Mouse (Mus musculus): ENCODE results near the gene Lrp1. TPM values are rescaled to one million over a fixed set of nuclear protein-coding genes. Genes with fewer than 3 reads are reported as not detected.

Lrp1 gene
- total RNA-seq, 2 experiments from 2014 or later, result 288 to 310 TPM

GRCm38 (mm10) chr10:127514764-127515163, 106.2 kb downstream of the Lrp1 start, which contains the start of gene Ndufa4l2:
Gene Ndufa4l2, plus strand, starts transcription at chr10:127514967.
- no peak within 1 kb of the TSS; the same call in 1 of the 2 replicates for H3K4me3 ChIP-seq
- no peak for DNase-seq (ENCODE audit: low spot score in 2 of 2)
- H3K27ac ChIP-seq, result no peak within 1 kb of the TSS

GRCm38 (mm10) chr10:127514111-127514698, 106.7 kb downstream of the Lrp1 start:
- Histone ChIP-seq H3K4me3 (no peak overlapping the region), H3K27ac (no peak overlapping the region)
- DNase-seq (ENCODE audit: low spot score in 2 of 2), result no peak
- TF ChIP-seq CTCF (conservative IDR thresholded peaks at IDR 0.05), result no peak

More at GRCm38 (mm10) chr10:127514764-127515163, 106.2 kb downstream of the Lrp1 start, which contains the start of gene Ndufa4l2:
- no peak for TF ChIP-seq CTCF (conservative IDR thresholded peaks at IDR 0.05)

- no peak for DNase-seq (ENCODE audit: low spot score in 2 of 2)
- Histone ChIP-seq H3K27ac (no peak overlapping the region), H3K4me3 (no peak overlapping the region; the same call in 1 of the 2 replicates)
- TF ChIP-seq CTCF (conservative IDR thresholded peaks at IDR 0.05), result no peak
Observed at GRCm38 (mm10) chr10:127513501-127514091, 107.4 kb downstream of the Lrp1 start.

- DNase-seq (ENCODE audit: low spot score in 2 of 2), result peak; percentile 94 to 98
- peak; percentile 100; the same call in 1 of the 2 replicates for TF ChIP-seq CTCF (conservative IDR thresholded peaks at IDR 0.05)
- Histone ChIP-seq H3K27ac (peak overlapping the region; percentile 99), H3K4me3 (peak overlapping the region; percentile 34; the same call in 1 of the 2 replicates)
Observed at GRCm38 (mm10) chr10:127512813-127513212, 108.1 kb downstream of the Lrp1 start.

GRCm38 (mm10) chr10:127512307-127512666, 108.7 kb downstream of the Lrp1 start:
- peak in 1 of 2 experiments; percentile 43 for DNase-seq (ENCODE audit: low spot score in 2 of 2)
- H3K27ac ChIP-seq, result peak overlapping the region; percentile 99
- TF ChIP-seq CTCF (conservative IDR thresholded peaks at IDR 0.05), result no peak
- H3K4me3 ChIP-seq, result peak overlapping the region; percentile 64

GRCm38 (mm10) chr10:127511634-127512306, 109.2 kb downstream of the Lrp1 start:
- Histone ChIP-seq H3K27ac (peak overlapping the region; percentile 99), H3K4me3 (peak overlapping the region; percentile 64)
- peak; percentile 46 for TF ChIP-seq CTCF (conservative IDR thresholded peaks at IDR 0.05)
- peak; percentile 80 to 87 for DNase-seq (ENCODE audit: low spot score in 2 of 2)

- no peak for TF ChIP-seq CTCF (conservative IDR thresholded peaks at IDR 0.05)
- no peak overlapping the region for H3K4me3 ChIP-seq
- peak overlapping the region; percentile 99 for H3K27ac ChIP-seq
- no peak for DNase-seq (ENCODE audit: low spot score in 2 of 2)
Observed at GRCm38 (mm10) chr10:127510895-127511617, 109.9 kb downstream of the Lrp1 start.

GRCm38 (mm10) chr10:127509837-127510701, 110.9 kb downstream of the Lrp1 start:
- peak in 1 of 2 experiments; percentile 37 for DNase-seq (ENCODE audit: low spot score in 2 of 2)
- H3K27ac ChIP-seq, result peak overlapping the region; percentile 99

GRCm38 (mm10) chr10:127509051-127509836, 111.7 kb downstream of the Lrp1 start:
- Histone ChIP-seq H3K27ac (peak overlapping the region; percentile 99), H3K4me3 (peak overlapping the region; percentile 53)
- DNase-seq (ENCODE audit: low spot score in 2 of 2), result peak; percentile 79 to 88
- peak; percentile 79 for TF ChIP-seq CTCF (conservative IDR thresholded peaks at IDR 0.05)

More at GRCm38 (mm10) chr10:127509837-127510701, 110.9 kb downstream of the Lrp1 start:
- H3K4me3 ChIP-seq, result peak overlapping the region; percentile 53
- TF ChIP-seq CTCF (conservative IDR thresholded peaks at IDR 0.05), result no peak

GRCm38 (mm10) chr10:127508239-127508638, 112.7 kb downstream of the Lrp1 start:
- Histone ChIP-seq H3K4me3 (no peak overlapping the region), H3K27ac (no peak overlapping the region; the same call in 1 of the 2 replicates)
- peak; percentile 81 for TF ChIP-seq CTCF (conservative IDR thresholded peaks at IDR 0.05)
- DNase-seq (ENCODE audit: low spot score in 2 of 2), result peak; percentile 66 to 82

All from layer of hippocampus, adult 2 months (tissue).